Mouse (Mus musculus) midbrain, embryonic 10.5 days (tissue): Measurements from ENCODE around the gene Birc6. TPM values are rescaled to one million over a fixed set of nuclear protein-coding genes. Genes with fewer than 3 reads are reported as not detected.

ENCODE experiments used
- DNase-seq: peaks from one replicate; pipeline ENCODE4 v3.0.0-alpha.2; 2017; ENCODE audit warnings: low spot score
- H3K27ac ChIP-seq: fragments of 300-500 bp; sonication (generic); replicated peaks from 2 replicates; pipeline ENCODE4 v1.5.1; 2016; ENCODE audit warnings: mild to moderate bottlenecking
- H3K27me3 ChIP-seq: fragments of 300-500 bp; sonication (generic); 2 replicates; pipeline ENCODE4 v1.6.1; 2016; ENCODE audit warnings: low read depth, mild to moderate bottlenecking; ENCODE audit not compliant: poor library complexity, severe bottlenecking
- H3K36me3 ChIP-seq: fragments of 300-500 bp; sonication (generic); 2 replicates; pipeline ENCODE4 v1.6.1; 2016; ENCODE audit warnings: mild to moderate bottlenecking, moderate library complexity
- H3K4me1 ChIP-seq: fragments of 300-500 bp; sonication (generic); 2 replicates; pipeline ENCODE4 v1.6.1; 2016
- H3K4me3 ChIP-seq: fragments of 300-500 bp; sonication (generic); 2 replicates; pipeline ENCODE4 v1.5.1; 2016; ENCODE audit warnings: mild to moderate bottlenecking, moderate library complexity
- H3K9me3 ChIP-seq: fragments of 300-500 bp; sonication (generic); replicated peaks from 2 replicates; pipeline ENCODE4 v1.6.1; 2016; ENCODE audit warnings: mild to moderate bottlenecking
- WGBS: fragments of 180-500 bp; shearing (Covaris S2); methylation state at CpG from one replicate; pipeline ENCODE4 v1.1.7; 2016; 5-methylcytosine and 5-hydroxymethylcytosine counted together
- polyA plus RNA-seq: library from polyadenylated mRNA; unstranded; fragments of >200 nt; fragmentation: Nextera tagmentation; extraction: Ambion mirVana; gene quantifications from 2 replicates; pipeline ENCODE4 v1.2.1, GENCODE M21; 2016

The Birc6 gene
- polyA plus RNA-seq, 1 experiment from 2014 or later = 76.0 TPM

GRCm38 (mm10) chr17:74526117-74526516, 2.0 kb upstream of the Birc6 start:
- no peak for DNase-seq
- Histone ChIP-seq H3K9me3 (0 out of 2 replicates have a peak, but pooled peaks cover 3% of the 10 kb centered on the region), H3K36me3 (no peaks in the 10 kb centered on the region)

GRCm38 (mm10) chr17:74526806-74527653, 1.1 kb upstream of the Birc6 start:
- Histone ChIP-seq H3K4me3 (peak overlapping the region; percentile 81), H3K4me1 (peaks cover 25% of the 10 kb centered on the region), H3K9me3 (0 out of 2 replicates have a peak, but pooled peaks cover 3% of the 10 kb centered on the region), H3K27me3 (no peaks in the 10 kb centered on the region), H3K36me3 (no peaks in the 10 kb centered on the region), H3K27ac (peak overlapping the region; percentile 98)
- WGBS = 90% methylated on average over 9 of the region's 9 CpGs
- DNase-seq = no peak

More at GRCm38 (mm10) chr17:74526117-74526516, 2.0 kb upstream of the Birc6 start:
- WGBS = 96% methylated on average over 2 of the region's 2 CpGs
- H3K27ac ChIP-seq = no peak overlapping the region
- H3K4me3 ChIP-seq = no peak overlapping the region
- peaks cover 25% of the 10 kb centered on the region for H3K4me1 ChIP-seq
- H3K27me3 ChIP-seq = no peaks in the 10 kb centered on the region

- Histone ChIP-seq H3K27ac (peak overlapping the region; percentile 98), H3K4me1 (peaks cover 25% of the 10 kb centered on the region), H3K27me3 (no peaks in the 10 kb centered on the region), H3K9me3 (no peaks in the 10 kb centered on the region), H3K4me3 (peak overlapping the region; percentile 81), H3K36me3 (peaks cover 3% of the 10 kb centered on the region; the same call in 1 of the 2 replicates)
- no peak for DNase-seq
- under 1% methylated on average over 72 of the region's 72 CpGs for WGBS
Observed at GRCm38 (mm10) chr17:74528648-74529532, 795 bp downstream of the Birc6 start.

- H3K4me3 ChIP-seq = peak overlapping the region; percentile 81
- no peak for DNase-seq
- no peaks in the 10 kb centered on the region for H3K27me3 ChIP-seq
- H3K9me3 ChIP-seq = no peaks in the 10 kb centered on the region
- H3K4me1 ChIP-seq = peaks cover 25% of the 10 kb centered on the region
- H3K27ac ChIP-seq = peak overlapping the region; percentile 98
- H3K36me3 ChIP-seq = peaks cover 3% of the 10 kb centered on the region; the same call in 1 of the 2 replicates
- 30% methylated on average over 3 of the region's 3 CpGs for WGBS
Observed at GRCm38 (mm10) chr17:74529533-74529824, 1.4 kb downstream of the Birc6 start.

GRCm38 (mm10) chr17:74534971-74535370, 6.9 kb downstream of the Birc6 start:
- H3K4me1 ChIP-seq = peaks cover 9% of the 10 kb centered on the region
- H3K4me3 ChIP-seq = no peak overlapping the region
- no peaks in the 10 kb centered on the region for H3K9me3 ChIP-seq
- WGBS = 94% methylated on average over 4 of the region's 4 CpGs
- peaks cover 15% of the 10 kb centered on the region; the same call in 1 of the 2 replicates for H3K36me3 ChIP-seq
- no peak overlapping the region for H3K27ac ChIP-seq
- no peak for DNase-seq
- no peaks in the 10 kb centered on the region for H3K27me3 ChIP-seq

GRCm38 (mm10) chr17:74537526-74537925, 9.4 kb downstream of the Birc6 start:
- H3K27ac ChIP-seq = no peak overlapping the region
- H3K9me3 ChIP-seq = no peaks in the 10 kb centered on the region
- DNase-seq = no peak
- WGBS = 98% methylated on average over 1 of the region's 1 CpGs
- H3K36me3 ChIP-seq = peaks cover 27% of the 10 kb centered on the region
- no peaks in the 10 kb centered on the region for H3K4me1 ChIP-seq
- H3K4me3 ChIP-seq = no peak overlapping the region
- no peaks in the 10 kb centered on the region for H3K27me3 ChIP-seq

- 95% methylated on average over 2 of the region's 2 CpGs for WGBS
- no peaks in the 10 kb centered on the region for H3K4me1 ChIP-seq
- no peaks in the 10 kb centered on the region for H3K27me3 ChIP-seq
- H3K27ac ChIP-seq = no peak overlapping the region
- H3K4me3 ChIP-seq = no peak overlapping the region
- peaks cover 75% of the 10 kb centered on the region for H3K36me3 ChIP-seq
- no peaks in the 10 kb centered on the region for H3K9me3 ChIP-seq
- no peak for DNase-seq
Observed at GRCm38 (mm10) chr17:74543615-74544014, 15.5 kb downstream of the Birc6 start.

- Histone ChIP-seq H3K36me3 (peaks cover 60% of the 10 kb centered on the region), H3K4me3 (no peak overlapping the region), H3K27ac (no peak overlapping the region), H3K27me3 (no peaks in the 10 kb centered on the region), H3K9me3 (no peaks in the 10 kb centered on the region), H3K4me1 (no peaks in the 10 kb centered on the region)
- DNase-seq = no peak
- WGBS = 83% methylated on average over 5 of the region's 5 CpGs
Observed at GRCm38 (mm10) chr17:74554118-74554517, 26.0 kb downstream of the Birc6 start.

- Histone ChIP-seq H3K27me3 (no peaks in the 10 kb centered on the region), H3K27ac (no peak overlapping the region), H3K36me3 (peaks cover 66% of the 10 kb centered on the region), H3K4me3 (no peak overlapping the region), H3K9me3 (no peaks in the 10 kb centered on the region), H3K4me1 (no peaks in the 10 kb centered on the region)
- no peak for DNase-seq
- WGBS = 84% methylated on average over 11 of the region's 11 CpGs
Observed at GRCm38 (mm10) chr17:74559891-74560290, 31.8 kb downstream of the Birc6 start.

GRCm38 (mm10) chr17:74564151-74564550, 36.1 kb downstream of the Birc6 start:
- no peak overlapping the region for H3K4me3 ChIP-seq
- DNase-seq = no peak
- H3K27ac ChIP-seq = no peak overlapping the region
- peaks cover 89% of the 10 kb centered on the region for H3K36me3 ChIP-seq
- H3K9me3 ChIP-seq = no peaks in the 10 kb centered on the region
- H3K27me3 ChIP-seq = no peaks in the 10 kb centered on the region
- no peaks in the 10 kb centered on the region for H3K4me1 ChIP-seq

GRCm38 (mm10) chr17:74569219-74569618, 41.1 kb downstream of the Birc6 start:
- no peak overlapping the region for H3K27ac ChIP-seq
- no peaks in the 10 kb centered on the region for H3K4me1 ChIP-seq
- no peak for DNase-seq
- no peaks in the 10 kb centered on the region for H3K9me3 ChIP-seq
- peaks cover 68% of the 10 kb centered on the region for H3K36me3 ChIP-seq
- 85% methylated on average over 1 of the region's 1 CpGs for WGBS
- H3K27me3 ChIP-seq = no peaks in the 10 kb centered on the region
- H3K4me3 ChIP-seq = no peak overlapping the region

- no peaks in the 10 kb centered on the region for H3K27me3 ChIP-seq
- 86% methylated on average over 1 of the region's 1 CpGs for WGBS
- DNase-seq = no peak
- H3K4me1 ChIP-seq = no peaks in the 10 kb centered on the region
- H3K36me3 ChIP-seq = peaks cover 68% of the 10 kb centered on the region
- H3K4me3 ChIP-seq = no peak overlapping the region
- no peak overlapping the region for H3K27ac ChIP-seq
- H3K9me3 ChIP-seq = no peaks in the 10 kb centered on the region
Observed at GRCm38 (mm10) chr17:74570585-74570984, 42.5 kb downstream of the Birc6 start.

GRCm38 (mm10) chr17:74577173-74577572, 49.1 kb downstream of the Birc6 start:
- 76% methylated on average over 5 of the region's 5 CpGs for WGBS
- H3K27ac ChIP-seq = no peak overlapping the region
- no peaks in the 10 kb centered on the region for H3K9me3 ChIP-seq
- H3K4me1 ChIP-seq = no peaks in the 10 kb centered on the region
- H3K27me3 ChIP-seq = no peaks in the 10 kb centered on the region
- H3K4me3 ChIP-seq = no peak overlapping the region
- H3K36me3 ChIP-seq = peaks cover 60% of the 10 kb centered on the region
- DNase-seq = no peak
